In genomic region chr6:72615561-72616375, GRCm38 (mm10) we compare ENCODE assay signal across 8 mouse cellular contexts. TPM values are rescaled to one million over a fixed set of nuclear protein-coding genes. Genes with fewer than 3 reads are reported as not detected.
DNase-seq lines count a peak whose midpoint lies in the region; ATAC-seq and TF ChIP-seq lines count a peak whose summit lies in the region.

No protein-coding gene starts in this region.

- H3ac ChIP-seq in C2C12 (ENCODE audit: control insufficient read depth, insufficient read length, low read depth) = peak overlapping the region; percentile 99

- H3K9me3 ChIP-seq in embryonic facial prominence, embryonic 13.5 days = no peaks in the 10 kb centered on the region
- no peaks in the 10 kb centered on the region for H3K9me3 ChIP-seq in intestine, embryonic 16.5 days (ENCODE audit: control insufficient read depth, low read length)
- H3K9me3 ChIP-seq in neural tube, embryonic 12.5 days = no peaks in the 10 kb centered on the region

- no peak for TF ChIP-seq CTCF in C2C12 (IDR thresholded peaks at IDR 0.05; ENCODE audit: control insufficient read depth, insufficient read depth, insufficient read length)

- WGBS in embryonic facial prominence, embryonic 13.5 days = 25% methylated on average over 25 of the region's 25 CpGs
- 19% methylated on average over 25 of the region's 25 CpGs for WGBS in intestine, embryonic 16.5 days
- WGBS in neural tube, embryonic 12.5 days = 29% methylated on average over 25 of the region's 25 CpGs

- H3K27me3 ChIP-seq in C2C12 (ENCODE audit: control insufficient read depth, insufficient read depth, insufficient read length) = no peaks in the 10 kb centered on the region
- H3K27me3 ChIP-seq in embryonic facial prominence, embryonic 13.5 days = no peaks in the 10 kb centered on the region
- H3K27me3 ChIP-seq in intestine, embryonic 16.5 days (replicated peaks; ENCODE audit: control insufficient read depth, insufficient read depth, low read length) = no peaks in the 10 kb centered on the region
- no peaks in the 10 kb centered on the region for H3K27me3 ChIP-seq in neural tube, embryonic 12.5 days (replicated peaks)

- H3K79me3 ChIP-seq in C2C12 (ENCODE audit: low read depth) = peaks cover 22% of the 10 kb centered on the region

- 0 out of 2 replicates have a peak, but pooled peaks have one; percentile 3 for ATAC-seq in cerebellum, adult (ENCODE audit: insufficient number of reproducible peaks, low FRiP score, low TSS enrichment)
- ATAC-seq in embryonic facial prominence, embryonic 13.5 days (ENCODE audit: insufficient number of reproducible peaks, insufficient read depth, low FRiP score, low TSS enrichment, low read depth) = no peak
- no peak for ATAC-seq in intestine, embryonic 16.5 days
- ATAC-seq in neural tube, embryonic 12.5 days (ENCODE audit: low FRiP score, low read depth) = no peak
- ATAC-seq in frontal cortex, adult (ENCODE audit: low TSS enrichment) = no peak

- peaks cover 41% of the 10 kb centered on the region for H3K79me2 ChIP-seq in C2C12 (ENCODE audit: control insufficient read depth, insufficient read depth)

- peaks cover 28% of the 10 kb centered on the region for H3K36me3 ChIP-seq in C2C12 (ENCODE audit: control insufficient read depth, insufficient read depth)
- H3K36me3 ChIP-seq in embryonic facial prominence, embryonic 13.5 days = peaks cover 25% of the 10 kb centered on the region
- H3K36me3 ChIP-seq in intestine, embryonic 16.5 days (ENCODE audit: control insufficient read depth, insufficient read depth, low read length) = 0 out of 2 replicates have a peak, but pooled peaks cover 1% of the 10 kb centered on the region
- peaks cover 20% of the 10 kb centered on the region for H3K36me3 ChIP-seq in neural tube, embryonic 12.5 days

- H3K4me2 ChIP-seq in embryonic facial prominence, embryonic 13.5 days = peak overlapping the region; percentile 96
- H3K4me2 ChIP-seq in intestine, embryonic 16.5 days (ENCODE audit: low read depth, low read length) = peak overlapping the region; percentile 78
- H3K4me2 ChIP-seq in neural tube, embryonic 12.5 days (replicated peaks) = peak overlapping the region; percentile 96

- intact Hi-C loops in left cerebral cortex, postnatal 10 days (cut with DNase I) = no loop called here

- H3K4me1 ChIP-seq in embryonic facial prominence, embryonic 13.5 days = peaks cover 26% of the 10 kb centered on the region
- H3K4me1 ChIP-seq in intestine, embryonic 16.5 days (ENCODE audit: control insufficient read depth, insufficient read depth, low read length) = peaks cover 28% of the 10 kb centered on the region
- H3K4me1 ChIP-seq in neural tube, embryonic 12.5 days = peaks cover 21% of the 10 kb centered on the region

- H3K4me3 ChIP-seq in C2C12 (ENCODE audit: insufficient read depth, poor library complexity, severe bottlenecking) = peak overlapping the region; percentile 95
- peak overlapping the region; percentile 79 for H3K4me3 ChIP-seq in embryonic facial prominence, embryonic 13.5 days
- H3K4me3 ChIP-seq in intestine, embryonic 16.5 days (ENCODE audit: low read length) = peak overlapping the region; percentile 91
- H3K4me3 ChIP-seq in neural tube, embryonic 12.5 days = peak overlapping the region; percentile 76

- 0 out of 2 replicates have a peak overlapping the region, but pooled peaks have one; percentile 89 for H3K27ac ChIP-seq in embryonic facial prominence, embryonic 13.5 days
- H3K27ac ChIP-seq in intestine, embryonic 16.5 days (ENCODE audit: low read length) = peak overlapping the region; percentile 35; the same call in 1 of the 2 replicates
- no peak overlapping the region for H3K27ac ChIP-seq in neural tube, embryonic 12.5 days

- DNase-seq in cerebellum, postnatal 36 days = no peak
- DNase-seq in left cerebral cortex, postnatal 10 days (ENCODE audit: extremely low spot score in 1 of 2, low spot score in 2 of 2) = no peak

- peak overlapping the region; percentile 87 for H3K9ac ChIP-seq in embryonic facial prominence, embryonic 13.5 days
- peak overlapping the region; percentile 91 for H3K9ac ChIP-seq in intestine, embryonic 16.5 days (ENCODE audit: low read depth, low read length)
- peak overlapping the region; percentile 79 for H3K9ac ChIP-seq in neural tube, embryonic 12.5 days

TF ChIP-seq in C2C12, 6 proteins besides CTCF, POLR2A, EP300 and RAD21:
- no peak for TF ChIP-seq MYOG (IDR thresholded peaks at IDR 0.05; ENCODE audit: control insufficient read depth, extremely low read depth, insufficient read length)
- TF ChIP-seq FOSL1 (IDR thresholded peaks at IDR 0.05; ENCODE audit: insufficient read depth, low read length, poor library complexity, severe bottlenecking) = no peak
- no peak for TF ChIP-seq USF1 (IDR thresholded peaks at IDR 0.05; ENCODE audit: low read depth)
- TF ChIP-seq CEBPB (IDR thresholded peaks at IDR 0.05; ENCODE audit: low read depth) = no peak
- TF ChIP-seq MYOD1 (IDR thresholded peaks at IDR 0.05; ENCODE audit: control insufficient read depth, insufficient read length, low read depth) = no peak
- TF ChIP-seq MAX (IDR thresholded peaks at IDR 0.05) = no peak

RNA-seq across cellular contexts. Expression of gene Tgoln1, which starts 1.0 kb away (rescaled TPM):
- polyA plus RNA-seq in C2C12 (2012; fragmentation: generic; extraction: Trizol) = 10.2 TPM
- 21.9 and 24.5 TPM in 2 replicates for polyA plus RNA-seq in embryonic facial prominence, embryonic 13.5 days (2015; fragmentation: Nextera tagmentation; extraction: Ambion mirVana)
- 48.8 and 57.5 TPM in 2 replicates for polyA plus RNA-seq in intestine, embryonic 16.5 days (2015; fragmentation: Nextera tagmentation; extraction: Ambion mirVana)
- 35.8 and 36.7 TPM in 2 replicates for polyA plus RNA-seq in neural tube, embryonic 12.5 days (2016; fragmentation: Nextera tagmentation; extraction: Ambion mirVana)
- 10 to 100 TPM; 48.4 to 50.9 TPM for total RNA-seq in left cerebral cortex, postnatal 10 days (2021)

RNA-seq across cellular contexts. Expression of gene Retsat, which starts 17.5 kb away (rescaled TPM):
- polyA plus RNA-seq in C2C12 (2012; fragmentation: generic; extraction: Trizol) = 20.8 TPM
- polyA plus RNA-seq in embryonic facial prominence, embryonic 13.5 days (2015; fragmentation: Nextera tagmentation; extraction: Ambion mirVana) = 12.6 and 14.1 TPM in 2 replicates
- polyA plus RNA-seq in intestine, embryonic 16.5 days (2015; fragmentation: Nextera tagmentation; extraction: Ambion mirVana) = 41.1 and 44.0 TPM in 2 replicates
- 5.1 and 6.1 TPM in 2 replicates for polyA plus RNA-seq in neural tube, embryonic 12.5 days (2016; fragmentation: Nextera tagmentation; extraction: Ambion mirVana)
- total RNA-seq in left cerebral cortex, postnatal 10 days (2021) = 10 to 100 TPM; 25.9 to 30.8 TPM

RNA-seq across cellular contexts. Expression of gene Elmod3, which starts 17.6 kb away (rescaled TPM):
- polyA plus RNA-seq in C2C12 (2012; fragmentation: generic; extraction: Trizol) = 5.1 TPM
- polyA plus RNA-seq in embryonic facial prominence, embryonic 13.5 days (2015; fragmentation: Nextera tagmentation; extraction: Ambion mirVana) = 16.1 and 17.5 TPM in 2 replicates
- 15.6 and 15.8 TPM in 2 replicates for polyA plus RNA-seq in intestine, embryonic 16.5 days (2015; fragmentation: Nextera tagmentation; extraction: Ambion mirVana)
- polyA plus RNA-seq in neural tube, embryonic 12.5 days (2016; fragmentation: Nextera tagmentation; extraction: Ambion mirVana) = 15.7 and 17.2 TPM in 2 replicates
- total RNA-seq in left cerebral cortex, postnatal 10 days (2021) = 10 to 100 TPM; 13.0 to 14.4 TPM
